Mouse (Mus musculus): Measurements from ENCODE around the gene Gm12248. TPM values are rescaled to one million over a fixed set of nuclear protein-coding genes. Genes with fewer than 3 reads are reported as not detected.
A peak's percentile ranks its signal among the peaks of the same experiment; 100 is the strongest.
"Not testable (repeated sequence)": the region's sequence is repeated elsewhere in the genome, so short reads cannot be mapped to it uniquely, and the experiment has no call there.

The Gm12248 gene
- polyA plus RNA-seq, 1 experiment from 2014 or later: not detected

DNA sequence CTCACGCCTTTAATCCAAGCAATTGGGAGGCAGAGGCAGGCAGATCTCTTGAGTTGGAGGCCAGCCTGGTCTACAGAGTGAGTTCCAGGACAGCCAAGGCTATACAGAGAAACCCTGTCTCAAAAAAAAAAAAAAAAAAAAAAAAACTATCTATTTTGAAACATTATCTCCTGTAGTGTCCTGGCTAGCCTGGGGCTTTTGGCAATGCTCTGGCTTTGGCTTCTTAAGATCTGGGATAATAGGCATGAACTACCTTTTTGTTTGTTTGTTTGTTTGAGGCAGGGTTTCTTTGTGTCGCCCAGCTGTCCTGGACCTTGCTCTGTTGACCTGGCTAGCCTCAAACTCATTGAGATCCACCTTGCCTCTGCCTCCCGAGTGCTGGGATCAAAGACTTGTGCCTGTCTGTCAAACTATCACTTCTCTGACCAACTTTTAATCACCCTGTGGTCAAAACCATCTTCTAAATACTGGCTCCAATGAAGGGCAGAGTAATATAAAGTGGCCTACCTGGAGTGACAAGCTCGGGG is 8.3 kb upstream of the Gm12248 start:
- Histone ChIP-seq H3K4me3 (no peak overlapping the region), H3K9me3 (no peaks in the 10 kb centered on the region), H3K4me2 (no peak overlapping the region), H3K9ac (no peak overlapping the region), H3K4me1 (peaks cover 13% of the 10 kb centered on the region), H3K36me3 (no peaks in the 10 kb centered on the region), H3K27ac (no peak overlapping the region), H3K27me3 (peaks cover 15% of the 10 kb centered on the region; the same call in 1 of the 2 replicates)
- no peak for ATAC-seq (ENCODE audit: borderline replicate concordance, extremely low read depth, low FRiP score, low TSS enrichment)
- WGBS: 66% methylated on average over 4 of the region's 4 CpGs

DNA sequence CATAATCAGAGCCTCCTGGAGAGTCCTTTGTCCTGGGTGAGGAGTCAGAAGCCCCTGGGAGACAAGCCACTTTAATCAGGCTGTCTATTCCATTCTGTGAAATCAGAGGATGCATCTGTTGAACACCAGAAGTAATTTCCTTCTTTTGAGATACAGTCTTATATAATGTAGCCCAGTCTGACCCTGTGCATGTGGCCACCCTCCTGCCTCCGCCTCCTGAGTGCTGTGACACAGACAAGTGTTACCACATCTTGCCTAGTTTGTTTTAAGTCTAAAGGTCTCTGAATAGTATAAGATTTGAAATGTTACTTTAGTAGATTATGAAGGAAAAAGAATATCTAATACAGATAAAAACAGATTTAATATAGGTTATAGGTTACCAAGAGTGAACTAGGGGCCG is 7.1 kb upstream of the Gm12248 start:
- H3K27me3 ChIP-seq: peaks cover 15% of the 10 kb centered on the region; the same call in 1 of the 2 replicates

GRCm38 (mm10) chr11:58098366-58098720 is 5.4 kb upstream of the Gm12248 start:
- not testable (repeated sequence) for H3K27ac ChIP-seq; H3K9me3 ChIP-seq; H3K9ac ChIP-seq; ATAC-seq (ENCODE audit: borderline replicate concordance, extremely low read depth, low FRiP score, low TSS enrichment); H3K4me1 ChIP-seq; H3K36me3 ChIP-seq
- 58% methylated on average over 5 of the region's 5 CpGs for WGBS
- H3K4me3 ChIP-seq: peak overlapping the region; percentile 40; the same call in 1 of the 2 replicates
- peaks cover 15% of the 10 kb centered on the region; the same call in 1 of the 2 replicates for H3K27me3 ChIP-seq
- H3K4me2 ChIP-seq: peak overlapping the region; percentile 81; the same call in 1 of the 2 replicates

More for the DNA sequence above, 7.1 kb upstream of the Gm12248 start:
- Histone ChIP-seq H3K4me2 (no peak overlapping the region), H3K9me3 (no peaks in the 10 kb centered on the region), H3K4me3 (no peak overlapping the region), H3K27ac (no peak overlapping the region), H3K36me3 (no peaks in the 10 kb centered on the region), H3K9ac (no peak overlapping the region), H3K4me1 (peaks cover 8% of the 10 kb centered on the region)
- WGBS: 93% methylated on average over 2 of the region's 2 CpGs
- ATAC-seq (ENCODE audit: borderline replicate concordance, extremely low read depth, low FRiP score, low TSS enrichment): no peak

GRCm38 (mm10) chr11:58097621-58098365 is 4.9 kb upstream of the Gm12248 start:
- Histone ChIP-seq H3K27ac (no peak overlapping the region), H3K9ac (0 out of 2 replicates have a peak overlapping the region, but pooled peaks have one; percentile 11), H3K27me3 (peaks cover 15% of the 10 kb centered on the region; the same call in 1 of the 2 replicates), H3K9me3 (no peaks in the 10 kb centered on the region), H3K36me3 (no peaks in the 10 kb centered on the region), H3K4me1 (peaks cover 3% of the 10 kb centered on the region; the same call in 1 of the 2 replicates), H3K4me3 (peak overlapping the region; percentile 40), H3K4me2 (peak overlapping the region; percentile 81)
- ATAC-seq (ENCODE audit: borderline replicate concordance, extremely low read depth, low FRiP score, low TSS enrichment): peak; percentile 32; the same call in 1 of the 2 replicates
- 2% methylated on average over 32 of the region's 38 CpGs for WGBS

GRCm38 (mm10) chr11:58096821-58097620 is 4.1 kb upstream of the Gm12248 start:
- Histone ChIP-seq H3K4me3 (peak overlapping the region; percentile 40), H3K9ac (no peak overlapping the region), H3K27ac (no peak overlapping the region), H3K27me3 (peaks cover 15% of the 10 kb centered on the region; the same call in 1 of the 2 replicates), H3K9me3 (no peaks in the 10 kb centered on the region), H3K36me3 (no peaks in the 10 kb centered on the region), H3K4me1 (peaks cover 6% of the 10 kb centered on the region; the same call in 1 of the 2 replicates), H3K4me2 (peak overlapping the region; percentile 81)
- ATAC-seq (ENCODE audit: borderline replicate concordance, extremely low read depth, low FRiP score, low TSS enrichment): no peak
- WGBS: 36% methylated on average over 20 of the region's 20 CpGs

- H3K36me3 ChIP-seq: no peaks in the 10 kb centered on the region
- no peaks in the 10 kb centered on the region for H3K9me3 ChIP-seq
- H3K9ac ChIP-seq: no peak overlapping the region
- no peak overlapping the region for H3K4me2 ChIP-seq
- no peak for ATAC-seq (ENCODE audit: borderline replicate concordance, extremely low read depth, low FRiP score, low TSS enrichment)
- no peak overlapping the region for H3K4me3 ChIP-seq
- H3K4me1 ChIP-seq: peaks cover 6% of the 10 kb centered on the region; the same call in 1 of the 2 replicates
- H3K27me3 ChIP-seq: peaks cover 15% of the 10 kb centered on the region; the same call in 1 of the 2 replicates
- H3K27ac ChIP-seq: no peak overlapping the region
- 51% methylated on average over 5 of the region's 5 CpGs for WGBS
These were observed 3.2 kb upstream of the Gm12248 start for GRCm38 (mm10) chr11:58096160-58096559.

GRCm38 (mm10) chr11:58095561-58095960 is 2.6 kb upstream of the Gm12248 start:
- no peaks in the 10 kb centered on the region for H3K36me3 ChIP-seq

DNA sequence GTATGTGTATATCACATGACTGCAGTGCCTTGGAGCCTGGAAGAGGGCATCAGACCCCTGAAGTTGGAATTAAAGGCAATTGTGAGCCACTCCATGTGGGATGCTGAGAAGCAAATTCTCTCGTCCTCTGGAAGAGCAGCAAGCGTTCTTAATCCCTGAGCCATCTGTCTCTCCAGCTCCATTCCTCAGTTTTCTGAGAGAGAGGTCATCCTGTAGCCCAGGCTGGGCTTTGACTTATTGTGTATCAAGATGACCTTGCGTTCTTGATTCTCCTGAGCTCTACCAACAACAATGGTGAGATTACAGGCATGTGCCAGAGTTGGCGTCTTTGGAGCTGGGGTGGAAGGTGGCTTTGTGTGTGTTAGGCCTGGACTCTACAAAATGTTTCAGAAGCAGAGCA is 1.8 kb upstream of the Gm12248 start:
- no peak overlapping the region for H3K4me2 ChIP-seq
- H3K4me1 ChIP-seq: peaks cover 6% of the 10 kb centered on the region; the same call in 1 of the 2 replicates
- no peak overlapping the region for H3K27ac ChIP-seq
- no peak overlapping the region for H3K4me3 ChIP-seq
- H3K36me3 ChIP-seq: no peaks in the 10 kb centered on the region
- 74% methylated on average over 4 of the region's 4 CpGs for WGBS
- H3K27me3 ChIP-seq: peaks cover 15% of the 10 kb centered on the region; the same call in 1 of the 2 replicates
- no peak for ATAC-seq (ENCODE audit: borderline replicate concordance, extremely low read depth, low FRiP score, low TSS enrichment)
- H3K9ac ChIP-seq: no peak overlapping the region
- no peaks in the 10 kb centered on the region for H3K9me3 ChIP-seq

More at GRCm38 (mm10) chr11:58095561-58095960, 2.6 kb upstream of the Gm12248 start:
- no peak overlapping the region for H3K9ac ChIP-seq
- peaks cover 15% of the 10 kb centered on the region; the same call in 1 of the 2 replicates for H3K27me3 ChIP-seq
- WGBS: 83% methylated on average over 1 of the region's 1 CpGs
- ATAC-seq (ENCODE audit: borderline replicate concordance, extremely low read depth, low FRiP score, low TSS enrichment): no peak
- H3K4me3 ChIP-seq: no peak overlapping the region
- no peak overlapping the region for H3K27ac ChIP-seq
- H3K4me2 ChIP-seq: no peak overlapping the region
- no peaks in the 10 kb centered on the region for H3K9me3 ChIP-seq
- peaks cover 6% of the 10 kb centered on the region; the same call in 1 of the 2 replicates for H3K4me1 ChIP-seq

DNA sequence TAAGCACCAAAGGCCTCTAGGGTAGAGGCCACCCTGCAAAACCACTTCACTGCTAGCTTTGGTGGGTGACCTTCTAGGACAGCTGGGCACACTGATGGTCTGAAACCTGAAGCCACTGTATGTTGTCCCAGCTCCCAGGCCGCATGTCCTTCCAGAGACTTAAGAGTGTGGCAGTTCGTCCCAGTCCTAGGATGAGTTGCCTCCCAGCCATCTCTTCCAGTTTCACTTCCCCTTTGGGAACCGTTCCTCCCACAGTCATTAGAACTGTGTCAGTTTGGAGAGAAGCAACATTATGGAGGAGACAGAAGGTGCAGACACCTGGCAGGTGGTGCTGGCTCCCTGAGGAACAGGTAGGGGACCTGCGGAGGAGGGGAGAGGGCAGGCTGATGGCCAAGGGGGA is 393 bp downstream of the Gm12248 start:
- H3K36me3 ChIP-seq: no peaks in the 10 kb centered on the region
- peak overlapping the region; percentile 48 for H3K4me2 ChIP-seq
- H3K27ac ChIP-seq: no peak overlapping the region
- peak overlapping the region; percentile 11; the same call in 1 of the 2 replicates for H3K4me3 ChIP-seq
- peaks cover 6% of the 10 kb centered on the region; the same call in 1 of the 2 replicates for H3K4me1 ChIP-seq
- H3K9ac ChIP-seq: 0 out of 2 replicates have a peak overlapping the region, but pooled peaks have one; percentile 15
- 40% methylated on average over 4 of the region's 4 CpGs for WGBS
- ATAC-seq (ENCODE audit: borderline replicate concordance, extremely low read depth, low FRiP score, low TSS enrichment): no peak
- H3K9me3 ChIP-seq: no peaks in the 10 kb centered on the region
- H3K27me3 ChIP-seq: peaks cover 5% of the 10 kb centered on the region; the same call in 1 of the 2 replicates

GRCm38 (mm10) chr11:58081716-58082115 is 11.2 kb downstream of the Gm12248 start:
- no peak for ATAC-seq (ENCODE audit: borderline replicate concordance, extremely low read depth, low FRiP score, low TSS enrichment)
- Histone ChIP-seq H3K9ac (no peak overlapping the region), H3K4me2 (no peak overlapping the region), H3K27ac (no peak overlapping the region), H3K9me3 (no peaks in the 10 kb centered on the region), H3K4me3 (no peak overlapping the region), H3K27me3 (no peaks in the 10 kb centered on the region), H3K4me1 (no peaks in the 10 kb centered on the region), H3K36me3 (no peaks in the 10 kb centered on the region)
- 82% methylated on average over 6 of the region's 6 CpGs for WGBS

GRCm38 (mm10) chr11:58077270-58077669 is 15.7 kb downstream of the Gm12248 start:
- 59% methylated on average over 4 of the region's 4 CpGs for whole genome bisulfite sequencing
- ATAC-seq (ENCODE audit: borderline replicate concordance, extremely low read depth, low FRiP score, low TSS enrichment): no peak
- no peaks in the 10 kb centered on the region for H3K36me3 ChIP-seq

More at GRCm38 (mm10) chr11:58077270-58077669, 15.7 kb downstream of the Gm12248 start:
- H3K9ac ChIP-seq: no peak overlapping the region
- H3K27me3 ChIP-seq: no peaks in the 10 kb centered on the region
- no peak overlapping the region for H3K4me2 ChIP-seq
- H3K9me3 ChIP-seq: no peaks in the 10 kb centered on the region
- H3K27ac ChIP-seq: no peak overlapping the region
- H3K4me1 ChIP-seq: no peaks in the 10 kb centered on the region
- no peak overlapping the region for H3K4me3 ChIP-seq
